Mouse (Mus musculus): Measurements from ENCODE around the gene Nr1h2. TPM values are rescaled to one million over a fixed set of nuclear protein-coding genes. Genes with fewer than 3 reads are reported as not detected.

The Nr1h2 gene
- total and polyA plus RNA-seq, 3 experiments = 49.7 to 82.3 TPM; not detected in 1

DNA sequence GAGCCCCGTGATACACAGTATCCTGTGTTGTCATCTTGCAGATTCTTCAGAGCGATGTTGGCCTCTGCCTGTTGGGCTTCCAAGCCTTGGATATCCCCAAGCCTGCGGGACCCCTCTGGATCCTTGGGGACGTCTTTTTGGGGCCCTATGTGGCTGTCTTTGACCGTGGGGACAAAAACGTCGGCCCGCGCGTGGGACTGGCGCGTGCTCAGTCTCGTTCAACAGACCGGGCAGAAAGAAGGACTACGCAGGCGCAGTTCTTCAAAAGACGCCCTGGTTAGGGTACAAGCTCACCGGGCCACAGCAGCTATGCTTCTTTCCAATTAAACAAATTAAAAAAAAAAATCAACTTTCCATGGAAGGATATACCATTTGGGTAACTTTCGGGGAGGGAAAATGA lies 32.8 kb upstream of the Nr1h2 start:
- Histone ChIP-seq H3K4me3 (ENCODE audit: control insufficient read depth in 1 of 2, insufficient read depth in 1 of 2, low read depth in 2 of 2, low read length in 2 of 2) (no peak overlapping the region), H3K4me1 (ENCODE audit: control insufficient read depth in 1 of 2, insufficient read depth in 2 of 2, low read length in 2 of 2) (0 out of 4 replicates have a peak, but pooled peaks cover 0 to under 1% of the 10 kb centered on the region in 2 experiments), H3K9ac (ENCODE audit: control insufficient read depth, low read depth, low read length, poor library complexity, severe bottlenecking) (no peak overlapping the region), H3K36me3 (ENCODE audit: control insufficient read depth in 1 of 2, insufficient read depth in 2 of 2, low read length in 2 of 2) (no peaks in the 10 kb centered on the region), H3K27ac (ENCODE audit: control insufficient read depth, low read depth, low read length) (no peak overlapping the region), H3K9me3 (replicated peaks; ENCODE audit: insufficient read depth, low read length) (no peaks in the 10 kb centered on the region), H3K27me3 (ENCODE audit: control insufficient read depth in 1 of 2, insufficient read depth in 2 of 2, low read length in 2 of 2) (no peaks in the 10 kb centered on the region), H3K79me2 (ENCODE audit: control insufficient read depth, insufficient read depth, low read length, poor library complexity) (no peaks in the 10 kb centered on the region)
- TF ChIP-seq ZMIZ1 (IDR thresholded peaks at IDR 0.05; ENCODE audit: low read depth, low read length) = no peak
- TF ChIP-seq ETS1 (IDR thresholded peaks at IDR 0.05; ENCODE audit: low read depth, low read length) = no peak
- no peak for TF ChIP-seq MEF2A (IDR thresholded peaks at IDR 0.05; ENCODE audit: extremely low read depth, insufficient replicate concordance, low read depth, low read length, poor library complexity, severe bottlenecking)
- TF ChIP-seq TCF12 (IDR thresholded peaks at IDR 0.05; ENCODE audit: low read depth, low read length) = no peak
- TF ChIP-seq UBTF (IDR thresholded peaks at IDR 0.05; ENCODE audit: borderline replicate concordance, insufficient read depth, low read depth, low read length) = no peak
- TF ChIP-seq TBP (IDR thresholded peaks at IDR 0.05; ENCODE audit: low read depth, low read length) = no peak
- no peak for TF ChIP-seq SMC3 (IDR thresholded peaks at IDR 0.05; ENCODE audit: low read depth, low read length)
- TF ChIP-seq ZKSCAN1 (IDR thresholded peaks at IDR 0.05; ENCODE audit: low read depth, low read length) = no peak
- no peak for TF ChIP-seq MAZ (IDR thresholded peaks at IDR 0.05; ENCODE audit: low read depth, low read length)
- TF ChIP-seq BHLHE40 (IDR thresholded peaks at IDR 0.05; ENCODE audit: borderline replicate concordance, low read depth, low read length) = no peak
- TF ChIP-seq ELF1 (IDR thresholded peaks at IDR 0.05; ENCODE audit: low read depth, low read length) = no peak
- no peak for TF ChIP-seq CHD2 (IDR thresholded peaks at IDR 0.05; ENCODE audit: low read length)
- TF ChIP-seq CHD1 (IDR thresholded peaks at IDR 0.05; ENCODE audit: low read depth, low read length) = no peak
- no peak for TF ChIP-seq POLR2AphosphoS5 (IDR thresholded peaks at IDR 0.05; ENCODE audit: borderline replicate concordance, low read depth, low read length)
- TF ChIP-seq GATA1 (IDR thresholded peaks at IDR 0.05; ENCODE audit: low read depth, low read length) = no peak
- TF ChIP-seq GABPA (IDR thresholded peaks at IDR 0.05; ENCODE audit: low read depth, low read length) = no peak
- TF ChIP-seq JUND (IDR thresholded peaks at IDR 0.05; ENCODE audit: low read depth, low read length) = no peak
- no peak for DNase-seq (ENCODE audit: low read depth, low spot score)

GRCm38 (mm10) chr7:44585606-44586005 lies 31.9 kb upstream of the Nr1h2 start:
- no peak overlapping the region for H3K4me3 ChIP-seq (ENCODE audit: control insufficient read depth in 1 of 2, insufficient read depth in 1 of 2, low read depth in 2 of 2, low read length in 2 of 2)
- H3K79me2 ChIP-seq (ENCODE audit: control insufficient read depth, insufficient read depth, low read length, poor library complexity) = no peaks in the 10 kb centered on the region
- 0 out of 4 replicates have a peak, but pooled peaks cover 0 to 3% of the 10 kb centered on the region in 2 experiments for H3K4me1 ChIP-seq (ENCODE audit: control insufficient read depth in 1 of 2, insufficient read depth in 2 of 2, low read length in 2 of 2)
- H3K36me3 ChIP-seq (ENCODE audit: control insufficient read depth in 1 of 2, insufficient read depth in 2 of 2, low read length in 2 of 2) = no peaks in the 10 kb centered on the region
- DNase-seq (ENCODE audit: low read depth, low spot score) = no peak
- H3K27ac ChIP-seq (ENCODE audit: control insufficient read depth, low read depth, low read length) = no peak overlapping the region
- H3K27me3 ChIP-seq (ENCODE audit: control insufficient read depth in 1 of 2, insufficient read depth in 2 of 2, low read length in 2 of 2) = no peaks in the 10 kb centered on the region
- TF ChIP-seq MAZ (IDR thresholded peaks at IDR 0.05; ENCODE audit: low read depth, low read length) (no peak), NELFE (IDR thresholded peaks at IDR 0.05; ENCODE audit: low read depth, low read length) (no peak), CHD2 (IDR thresholded peaks at IDR 0.05; ENCODE audit: low read length) (no peak), GATA1 (IDR thresholded peaks at IDR 0.05; ENCODE audit: low read depth, low read length) (no peak), KAT2A (conservative IDR thresholded peaks at IDR 0.05; ENCODE audit: low read depth, low read length) (no peak), ELF1 (IDR thresholded peaks at IDR 0.05; ENCODE audit: low read depth, low read length) (no peak), ZMIZ1 (IDR thresholded peaks at IDR 0.05; ENCODE audit: low read depth, low read length) (no peak), MYB (IDR thresholded peaks at IDR 0.05; ENCODE audit: low read depth, low read length) (no peak), MAX (IDR thresholded peaks at IDR 0.05; ENCODE audit: low read length) (no peak), SMC3 (IDR thresholded peaks at IDR 0.05; ENCODE audit: low read depth, low read length) (no peak), JUND (IDR thresholded peaks at IDR 0.05; ENCODE audit: low read depth, low read length) (no peak), HCFC1 (IDR thresholded peaks at IDR 0.05; ENCODE audit: low read depth, low read length) (no peak), MEF2A (IDR thresholded peaks at IDR 0.05; ENCODE audit: extremely low read depth, insufficient replicate concordance, low read depth, low read length, poor library complexity, severe bottlenecking) (no peak), SIN3A (IDR thresholded peaks at IDR 0.05; ENCODE audit: low read length) (no peak)
- no peak overlapping the region for H3K9ac ChIP-seq (ENCODE audit: control insufficient read depth, low read depth, low read length, poor library complexity, severe bottlenecking)
- no peaks in the 10 kb centered on the region for H3K9me3 ChIP-seq (replicated peaks; ENCODE audit: insufficient read depth, low read length)

All from MEL (cell line).